Mouse (Mus musculus) neural tube, embryonic 11.5 days (tissue): Measurements from ENCODE around the gene Suox. TPM values are rescaled to one million over a fixed set of nuclear protein-coding genes. Genes with fewer than 3 reads are reported as not detected.
"Not testable (repeated sequence)": the region's sequence is repeated elsewhere in the genome, so short reads cannot be mapped to it uniquely, and the experiment has no call there.

Source experiments
- ATAC-seq: fragments of 200-750 bp; cut with Nextera tagmentation; 2 replicates; pipeline ENCODE4 v1.8.0; 2017; ENCODE audit warnings: moderate number of reproducible peaks, mild to moderate bottlenecking, moderate TSS enrichment, moderate library complexity; ENCODE audit not compliant: insufficient read depth, low FRiP score, low TSS enrichment
- DNase-seq: peaks from one replicate; pipeline ENCODE4 v3.0.0-alpha.2; 2015; ENCODE audit warnings: low spot score
- H3K27ac ChIP-seq: fragments of 300-500 bp; sonication (generic); 2 replicates; pipeline ENCODE4 v1.5.1; 2014; ENCODE audit warnings: low read depth, mild to moderate bottlenecking, low read length
- H3K27me3 ChIP-seq: fragments of 300-500 bp; sonication (generic); 2 replicates; pipeline ENCODE4 v1.6.1; 2014; ENCODE audit warnings: mild to moderate bottlenecking, low read length, mixed read lengths; ENCODE audit not compliant: control insufficient read depth, insufficient read depth
- H3K36me3 ChIP-seq: fragments of 300-500 bp; sonication (generic); 2 replicates; pipeline ENCODE4 v1.6.1; 2014; ENCODE audit warnings: mild to moderate bottlenecking, low read length, moderate library complexity, mixed read lengths; ENCODE audit not compliant: control insufficient read depth, insufficient read depth
- H3K4me1 ChIP-seq: fragments of 300-500 bp; sonication (generic); 2 replicates; pipeline ENCODE4 v1.6.1; 2014; ENCODE audit warnings: low read length, mixed read lengths; ENCODE audit not compliant: control insufficient read depth, insufficient read depth
- H3K4me2 ChIP-seq: fragments of 300-500 bp; sonication (generic); 2 replicates; pipeline ENCODE4 v1.6.1; 2014; ENCODE audit warnings: low read depth, mild to moderate bottlenecking, moderate library complexity
- H3K4me3 ChIP-seq: fragments of 300-500 bp; sonication (generic); 2 replicates; pipeline ENCODE4 v1.5.1; 2014; ENCODE audit warnings: low read depth, low read length
- H3K9ac ChIP-seq: fragments of 300-500 bp; sonication (generic); 2 replicates; pipeline ENCODE4 v1.6.1; 2014; ENCODE audit warnings: mild to moderate bottlenecking, low read length
- H3K9me3 ChIP-seq: fragments of 300-500 bp; sonication (generic); 2 replicates; pipeline ENCODE4 v1.6.1; 2016; ENCODE audit warnings: low read length; ENCODE audit not compliant: control insufficient read depth
- WGBS: fragments of 180-500 bp; shearing (Covaris S2); extraction: QIAGEN DNeasy Blood & Tissue Kit; methylation state at CpG from one replicate; pipeline ENCODE4 v1.1.7; 2014; 5-methylcytosine and 5-hydroxymethylcytosine counted together
- polyA plus RNA-seq: library from polyadenylated mRNA; unstranded; fragments of >200 nt; fragmentation: Nextera tagmentation; extraction: Ambion mirVana; gene quantifications from 2 replicates; pipeline ENCODE4 v1.2.1, GENCODE M21; 2014

Suox gene
- 15.6 and 17.2 TPM in 2 replicates for polyA plus RNA-seq

DNA sequence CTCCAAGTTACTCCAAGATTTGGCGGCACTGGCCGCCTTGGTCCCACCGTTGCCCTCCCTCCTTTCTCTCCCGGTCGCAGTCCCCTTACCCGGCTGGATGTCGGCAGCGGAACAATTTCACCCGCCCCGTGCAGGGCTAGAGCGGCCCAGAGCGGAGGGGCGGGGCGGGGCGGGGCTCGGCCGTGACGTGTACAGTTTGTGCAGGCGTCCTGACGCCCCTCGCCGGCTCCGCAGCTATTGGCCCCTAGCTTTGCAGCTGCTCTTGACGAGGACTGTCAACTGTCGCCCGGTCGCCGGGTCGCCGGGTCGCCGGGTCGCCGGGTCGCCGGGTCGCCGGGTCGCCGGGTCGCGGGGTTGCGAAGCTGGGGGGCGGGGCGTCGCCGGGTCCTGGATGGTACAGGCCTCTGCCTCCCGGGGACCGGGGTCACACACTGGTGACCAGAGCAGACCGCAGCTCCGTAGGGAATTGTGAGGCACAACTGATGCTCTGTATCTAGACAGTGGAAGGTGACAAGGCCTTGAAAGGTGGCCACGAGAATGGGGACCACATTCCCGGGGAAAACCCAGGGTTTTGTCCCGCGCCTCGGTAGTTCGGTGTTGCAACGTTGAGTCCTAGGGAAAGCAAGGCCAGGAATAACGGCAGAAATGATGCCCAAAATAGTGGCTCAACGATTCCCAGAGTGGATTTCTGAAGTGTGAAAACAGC is at the start of gene Suox:
TSS of gene Suox (minus strand) at position 311 of the 706 bp plus-strand sequence.
- Histone ChIP-seq H3K4me3 (peak within 1 kb of the TSS; percentile 61), H3K27me3 (no peaks in the 10 kb centered on the region), H3K4me1 (peaks cover 5% of the 10 kb centered on the region), H3K36me3 (no peaks in the 10 kb centered on the region), H3K9me3 (no peaks in the 10 kb centered on the region), H3K9ac (peak within 1 kb of the TSS; percentile 51), H3K4me2 (peak within 1 kb of the TSS; percentile 91), H3K27ac (peak within 1 kb of the TSS; percentile 67)
- DNase-seq, result peak; percentile 91
- ATAC-seq, result peak; percentile 96
- under 1% methylated on average over 60 of the region's 60 CpGs for WGBS

DNA sequence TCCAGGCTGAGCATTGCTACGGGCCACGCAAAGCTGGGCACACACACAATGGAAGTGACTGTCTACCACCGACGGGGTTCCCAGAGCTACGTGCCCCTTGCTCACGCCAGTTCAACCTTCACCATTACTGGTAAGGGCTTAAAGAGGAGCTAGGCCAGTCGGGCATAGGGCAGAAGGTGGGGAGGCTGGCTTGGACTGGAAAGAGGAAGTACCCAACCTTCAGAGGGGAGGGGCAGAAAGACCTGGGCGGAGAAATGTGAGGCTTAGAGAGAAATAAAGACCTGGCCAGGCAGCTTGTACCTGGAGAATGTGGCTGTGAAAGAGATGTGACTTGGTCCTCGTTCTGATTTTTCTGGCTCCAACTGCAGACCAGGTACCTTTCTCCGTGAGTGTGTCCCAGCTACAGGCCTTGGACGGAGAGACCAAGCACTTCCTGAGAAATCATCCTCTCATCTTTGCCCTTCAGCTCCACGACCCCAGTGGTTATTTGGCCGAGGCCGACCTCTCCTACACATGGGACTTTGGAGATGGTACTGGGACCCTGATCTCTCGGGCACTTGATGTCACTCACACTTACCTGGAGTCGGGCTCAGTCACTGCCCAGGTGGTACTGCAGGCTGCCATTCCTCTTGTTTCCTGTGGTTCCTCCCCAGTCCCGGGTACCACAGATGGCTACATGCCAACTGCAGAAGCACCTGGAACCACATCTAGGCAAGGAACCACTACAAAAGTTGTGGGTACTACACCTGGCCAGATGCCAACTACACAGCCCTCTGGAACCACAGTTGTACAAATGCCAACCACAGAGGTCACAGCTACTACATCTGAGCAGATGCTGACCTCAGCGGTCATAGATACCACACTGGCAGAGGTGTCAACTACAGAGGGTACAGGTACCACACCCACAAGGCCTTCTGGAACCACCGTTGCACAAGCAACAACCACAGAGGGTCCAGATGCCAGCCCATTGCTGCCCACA is 42.0 kb upstream of the Suox start:
- Histone ChIP-seq H3K4me3 (no peak overlapping the region), H3K9ac (no peak overlapping the region), H3K4me2 (no peak overlapping the region), H3K9me3 (no peaks in the 10 kb centered on the region), H3K27ac (no peak overlapping the region), H3K4me1 (no peaks in the 10 kb centered on the region), H3K27me3 (no peaks in the 10 kb centered on the region), H3K36me3 (no peaks in the 10 kb centered on the region)
- WGBS, result 90% methylated on average over 19 of the region's 19 CpGs
- ATAC-seq (no peak), DNase-seq (no peak)

DNA sequence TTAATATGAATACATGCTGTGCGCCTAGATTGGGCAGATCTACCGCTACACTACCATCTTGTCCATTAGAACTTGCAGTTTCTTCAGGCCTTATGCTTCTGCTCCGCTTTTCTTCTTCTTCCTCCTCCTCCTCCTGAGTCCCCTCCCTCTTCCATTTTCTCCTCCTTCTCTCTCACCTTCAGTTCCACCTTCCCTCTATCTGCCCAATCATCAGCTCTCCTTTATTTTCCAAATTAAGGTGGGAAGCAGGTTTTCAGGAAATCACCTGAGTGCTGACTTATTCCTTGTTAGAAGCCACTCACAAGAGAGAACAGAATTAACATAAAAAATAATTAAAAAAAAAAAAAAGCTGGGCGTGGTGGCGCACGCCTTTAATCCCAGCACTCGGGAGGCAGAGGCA is 37.4 kb upstream of the Suox start:
- not testable (repeated sequence) for H3K4me3 ChIP-seq, ATAC-seq, H3K4me1 ChIP-seq, H3K9ac ChIP-seq, H3K36me3 ChIP-seq, H3K27me3 ChIP-seq, DNase-seq, H3K27ac ChIP-seq, H3K4me2 ChIP-seq, H3K9me3 ChIP-seq
- WGBS, result 97% methylated on average over 7 of the region's 7 CpGs

DNA sequence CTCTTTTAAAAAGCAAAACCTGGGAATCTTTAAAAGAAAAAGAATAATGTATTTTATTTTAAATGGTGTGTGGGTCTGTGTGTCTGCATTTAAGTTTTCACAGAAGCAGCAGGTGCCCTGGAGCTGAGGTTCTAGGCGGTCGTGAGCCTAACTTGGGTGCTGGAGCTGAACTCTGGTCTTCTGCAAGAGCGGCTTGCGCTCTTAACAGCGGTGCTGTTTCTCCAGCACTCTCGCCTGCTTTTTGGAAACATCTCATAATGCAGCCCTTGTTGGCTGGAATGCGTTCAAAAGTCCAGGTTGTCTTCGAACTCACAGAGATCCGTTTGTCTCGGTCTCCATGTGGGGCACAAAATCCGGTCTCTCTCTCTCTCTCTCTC is 31.4 kb upstream of the Suox start:
- Histone ChIP-seq H3K9me3 (no peaks in the 10 kb centered on the region), H3K27ac (no peak overlapping the region), H3K4me2 (peak overlapping the region; percentile 79), H3K4me1 (peaks cover 5% of the 10 kb centered on the region), H3K4me3 (peak overlapping the region; percentile 78), H3K36me3 (0 out of 2 replicates have a peak, but pooled peaks cover 2% of the 10 kb centered on the region), H3K9ac (peak overlapping the region; percentile 76; the same call in 1 of the 2 replicates), H3K27me3 (no peaks in the 10 kb centered on the region)
- peak; percentile 46 for ATAC-seq
- 9% methylated on average over 11 of the region's 11 CpGs for WGBS
- DNase-seq, result no peak

DNA sequence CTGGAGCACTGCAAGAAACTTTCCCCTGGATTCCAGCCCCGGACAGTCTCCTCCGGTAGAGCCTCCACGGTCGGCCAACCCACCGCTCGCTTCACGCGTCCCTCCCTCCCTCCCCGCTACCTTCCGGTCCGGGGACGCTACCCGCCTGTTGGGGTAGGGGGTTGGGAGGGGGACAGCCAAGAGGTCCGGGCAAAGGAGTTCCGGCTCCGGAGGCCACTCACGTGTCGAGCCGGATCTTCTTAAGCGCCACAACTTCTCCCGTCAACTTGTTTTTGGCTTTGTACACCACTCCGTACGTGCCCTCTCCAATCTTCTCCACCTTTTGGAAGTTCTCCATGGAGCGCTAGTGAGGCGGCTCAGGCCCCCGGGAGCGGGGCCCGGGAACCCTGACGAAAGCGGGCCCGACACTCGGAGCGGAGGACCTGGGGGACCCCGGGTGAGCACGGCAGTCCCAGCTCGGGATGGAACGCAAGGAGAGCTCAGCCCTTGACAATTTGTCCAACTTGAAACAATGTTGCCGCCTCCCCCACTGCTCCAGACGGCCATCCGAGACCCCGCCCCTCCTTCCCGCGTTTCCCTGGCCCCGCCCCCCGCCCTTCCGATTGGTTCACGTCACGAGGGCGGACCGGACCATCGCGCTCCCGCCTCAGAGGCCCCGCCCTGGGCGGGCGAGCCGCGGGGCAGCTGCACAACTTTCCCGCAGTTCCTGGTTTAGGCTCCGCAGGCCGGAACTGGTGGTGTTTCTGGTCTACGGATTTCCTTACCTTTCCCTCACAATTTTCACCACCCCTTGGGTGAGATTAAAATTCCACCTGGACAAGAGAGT is 30.8 kb upstream of the Suox start, which contains the start of gene Cdk2:
TSS of gene Cdk2 (minus strand) at position 541 of the 826 bp plus-strand sequence.
- peaks cover 5% of the 10 kb centered on the region for H3K4me1 ChIP-seq
- ATAC-seq, result peak; percentile 95
- peak within 1 kb of the TSS; percentile 82 for H3K27ac ChIP-seq
- H3K36me3 ChIP-seq, result 0 out of 2 replicates have a peak, but pooled peaks cover 2% of the 10 kb centered on the region
- WGBS, result 0% methylated on average over 62 of the region's 62 CpGs
- peak within 1 kb of the TSS; percentile 76 for H3K9ac ChIP-seq
- no peaks in the 10 kb centered on the region for H3K9me3 ChIP-seq
- H3K4me3 ChIP-seq, result peak within 1 kb of the TSS; percentile 78
- peak; percentile 96 for DNase-seq
- H3K27me3 ChIP-seq, result no peaks in the 10 kb centered on the region
- H3K4me2 ChIP-seq, result peak within 1 kb of the TSS; percentile 79

DNA sequence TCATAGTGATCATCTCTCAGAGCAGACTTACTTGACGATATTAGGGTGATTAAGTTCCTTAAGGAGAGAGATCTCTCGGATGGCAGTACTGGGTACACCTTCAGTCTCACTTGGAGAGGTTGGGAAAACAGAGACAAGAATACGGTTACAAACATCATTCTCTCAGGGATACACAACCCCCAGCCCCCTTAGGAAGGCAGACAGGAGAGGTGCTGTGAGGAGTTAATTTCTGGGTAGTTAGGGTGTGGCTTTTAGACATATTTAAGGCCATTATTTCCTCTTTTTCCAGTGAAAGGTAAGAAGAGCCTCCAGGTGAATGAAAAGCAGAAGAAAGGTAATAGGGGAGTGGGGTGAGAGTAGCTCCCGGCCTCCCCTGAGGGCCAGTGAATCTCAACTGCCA is 30.0 kb upstream of the Suox start, which contains the start of gene Pmel:
TSS of gene Pmel (plus strand) at position 301 of the 400 bp plus-strand sequence.
- 0 out of 2 replicates have a peak, but pooled peaks cover 2% of the 10 kb centered on the region for H3K36me3 ChIP-seq
- H3K4me1 ChIP-seq, result peaks cover 5% of the 10 kb centered on the region
- peak within 1 kb of the TSS; percentile 78 for H3K4me3 ChIP-seq
- no peak for DNase-seq
- peak within 1 kb of the TSS; percentile 76 for H3K9ac ChIP-seq
- WGBS, result 18% methylated on average over 4 of the region's 4 CpGs
- no peak for ATAC-seq
- peak within 1 kb of the TSS; percentile 82 for H3K27ac ChIP-seq
- H3K9me3 ChIP-seq, result no peaks in the 10 kb centered on the region
- H3K27me3 ChIP-seq, result no peaks in the 10 kb centered on the region
- peak within 1 kb of the TSS; percentile 79 for H3K4me2 ChIP-seq

DNA sequence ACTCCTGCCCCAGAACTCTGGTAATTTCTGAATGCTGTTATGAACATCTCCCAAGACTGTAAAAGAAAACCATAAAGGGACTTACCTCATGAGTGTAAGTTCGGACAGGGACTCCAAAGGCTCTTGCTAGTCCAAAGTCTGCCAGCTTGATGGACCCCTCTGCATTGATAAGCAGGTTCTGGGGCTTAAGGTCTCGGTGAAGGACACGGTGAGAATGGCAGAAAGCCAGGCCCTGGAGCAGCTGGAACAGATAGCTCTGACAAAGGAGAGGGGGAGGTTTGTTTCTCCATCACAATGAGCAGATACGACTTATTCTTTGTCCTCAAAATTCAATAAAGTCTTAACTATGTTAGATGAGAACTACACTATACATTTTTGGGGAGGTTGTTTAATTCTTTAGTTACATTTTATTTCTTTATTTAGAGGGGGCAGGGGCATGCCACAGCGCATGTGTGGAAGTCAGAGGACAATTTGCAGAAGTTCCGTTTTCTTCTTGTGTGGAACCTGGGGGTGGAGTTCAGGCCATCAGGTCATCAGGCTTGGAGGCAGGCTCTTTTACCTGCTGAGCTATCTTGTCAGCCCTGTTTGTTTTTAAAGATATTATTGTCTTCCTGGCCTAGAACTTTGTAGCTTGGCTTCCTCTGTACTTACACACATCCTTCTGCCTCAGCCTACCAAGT is 28.6 kb upstream of the Suox start:
- Histone ChIP-seq H3K4me3 (no peak overlapping the region), H3K4me2 (no peak overlapping the region), H3K9ac (no peak overlapping the region), H3K27me3 (no peaks in the 10 kb centered on the region), H3K36me3 (peaks cover 4% of the 10 kb centered on the region; the same call in 1 of the 2 replicates), H3K27ac (no peak overlapping the region), H3K9me3 (no peaks in the 10 kb centered on the region), H3K4me1 (peaks cover 5% of the 10 kb centered on the region)
- 87% methylated on average over 6 of the region's 6 CpGs for WGBS
- DNase-seq (no peak), ATAC-seq (no peak)
